Mouse (Mus musculus): Measurements from ENCODE around the gene Brix1.

Gene Brix1

GRCm38 (mm10) chr15:10447102-10447501, 38.6 kb downstream of the Brix1 start:
- no peak for DNase-seq

GRCm38 (mm10) chr15:10442275-10442674, 43.5 kb downstream of the Brix1 start:
- no peak for DNase-seq

DNA sequence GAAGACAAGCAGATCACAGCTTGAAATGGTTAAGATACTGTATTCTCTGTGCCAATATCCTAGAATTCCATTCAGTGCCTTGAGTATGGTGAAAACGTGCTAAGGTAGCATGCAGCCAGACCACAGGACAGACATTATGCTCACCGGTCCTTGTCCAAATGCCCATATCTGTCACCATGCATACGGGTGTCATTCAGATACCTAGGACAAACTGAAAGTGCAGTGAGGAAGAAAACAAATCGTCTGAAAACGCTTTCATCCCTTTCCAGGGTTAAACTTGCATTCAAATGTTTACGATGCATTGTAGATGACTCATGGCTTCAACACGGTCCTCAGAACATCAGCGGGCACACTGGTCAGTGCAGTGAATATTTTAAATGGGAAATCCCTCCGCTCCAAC, 44.3 kb downstream of the Brix1 start:
- DNase-seq: no peak

DNA sequence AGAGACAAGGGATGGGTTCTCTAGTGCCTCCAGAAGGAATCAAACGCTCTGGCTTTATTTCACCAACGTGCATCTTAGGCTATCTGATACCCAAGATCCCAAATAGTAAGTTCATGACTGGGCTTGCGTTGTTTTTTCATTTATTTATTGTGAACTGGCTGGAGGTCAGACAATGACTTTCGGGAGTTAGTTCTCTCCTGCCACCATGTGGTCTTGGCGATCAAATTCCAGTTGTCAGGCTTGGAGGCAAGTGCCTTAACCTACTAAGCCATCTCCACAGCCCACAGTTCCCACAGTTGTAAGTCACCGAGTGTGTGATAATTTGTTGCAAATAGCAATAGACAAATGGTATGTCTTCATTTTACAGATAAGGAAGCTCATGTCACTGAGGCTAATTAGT, 45.8 kb downstream of the Brix1 start:
- no peak for DNase-seq

GRCm38 (mm10) chr15:10436893-10437292, 48.9 kb downstream of the Brix1 start:
- DNase-seq: no peak

DNA sequence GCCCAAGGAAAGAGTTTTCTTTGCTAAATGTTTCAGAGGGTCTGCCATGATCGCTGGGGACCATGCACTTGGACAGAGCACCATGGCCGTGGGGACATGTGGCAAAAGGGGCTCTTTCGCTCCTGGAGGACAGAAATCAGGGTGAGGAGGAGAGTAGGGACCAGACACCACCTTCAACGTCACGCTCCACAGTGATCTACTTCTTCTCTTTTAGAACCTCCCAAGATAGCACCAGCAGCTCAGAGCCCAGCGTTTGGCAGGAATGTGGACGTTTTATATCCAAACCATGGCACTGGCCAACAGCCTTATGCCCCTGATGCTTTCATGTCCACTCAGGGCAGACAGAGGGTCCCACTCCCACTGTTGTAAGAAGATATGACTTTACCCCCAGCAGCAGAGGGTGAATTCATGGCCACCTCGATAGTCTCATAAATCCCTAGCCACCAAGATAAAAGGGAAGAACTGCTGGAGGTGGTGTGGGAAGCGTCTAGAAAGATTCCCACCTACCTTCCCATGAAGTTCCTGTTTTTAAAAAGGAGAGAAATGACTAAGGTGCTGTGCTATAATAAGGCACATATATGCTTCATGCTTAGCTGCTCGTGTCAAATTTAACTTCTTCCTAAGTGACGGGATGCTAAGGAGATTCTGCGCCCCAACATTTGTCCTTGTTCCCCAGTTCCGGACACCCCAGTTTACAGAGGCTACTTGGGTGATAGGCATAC, 59.0 kb downstream of the Brix1 start:
- no peak for DNase-seq

- DNase-seq: no peak
Observed at GRCm38 (mm10) chr15:10426124-10426523, 59.6 kb downstream of the Brix1 start.
